Mouse (Mus musculus) thymus, adult 18-20 months (tissue): Measurements from ENCODE around the gene Xrcc4.

ENCODE experiments used
- DNase-seq, 2 experiments: peaks; one replicate each; pipeline ENCODE4 v3.0.0; 2022; ENCODE audit warnings: mixed read lengths in 2 of 2

The Xrcc4 gene

GRCm38 (mm10) chr13:89738275-89738674, 351.1 kb downstream of the Xrcc4 start:
- DNase-seq = no peak

GRCm38 (mm10) chr13:89735111-89735510, 354.3 kb downstream of the Xrcc4 start:
- no peak for DNase-seq

- no peak for DNase-seq
Observed at GRCm38 (mm10) chr13:89726492-89726891, 362.9 kb downstream of the Xrcc4 start.
